Mouse (Mus musculus): ENCODE measurements around the gene Arhgdig. TPM values are rescaled to one million over a fixed set of nuclear protein-coding genes. Genes with fewer than 3 reads are reported as not detected.
A peak's percentile ranks its signal among the peaks of the same experiment; 100 is the strongest.

Arhgdig gene
- polyA plus RNA-seq, 1 experiment, result 9.8 TPM

DNA sequence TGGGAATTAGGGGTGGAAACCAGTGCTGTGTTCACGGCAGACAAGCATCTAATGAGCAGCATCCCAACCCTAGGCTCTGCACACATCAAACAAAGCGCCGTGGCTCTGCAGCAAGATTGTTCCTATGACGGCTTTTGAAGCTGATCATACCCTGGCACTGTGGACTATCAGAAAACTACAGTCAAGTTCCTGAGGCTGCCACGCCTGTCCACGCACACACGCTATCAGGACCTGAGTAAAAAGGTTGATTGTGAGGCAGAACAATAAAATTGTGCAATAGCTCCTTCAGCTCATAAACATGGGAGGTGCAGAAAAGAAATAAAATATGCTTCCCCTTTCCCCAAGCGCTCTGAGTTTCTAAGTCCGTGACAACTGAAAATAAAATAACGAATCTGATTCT, 30.1 kb upstream of the Arhgdig start:
- no peaks in the 10 kb centered on the region for H3K9me3 ChIP-seq (replicated peaks; ENCODE audit: control insufficient read depth, insufficient read depth, low read length, poor library complexity, severe bottlenecking)
- TF ChIP-seq POLR2A (IDR thresholded peaks at IDR 0.05; ENCODE audit: insufficient read depth, low read length) (no peak), CTCF (IDR thresholded peaks at IDR 0.05; ENCODE audit: low read depth, low read length) (no peak), EP300 (IDR thresholded peaks at IDR 0.05; ENCODE audit: insufficient read depth, low read depth, low read length) (no peak)

DNA sequence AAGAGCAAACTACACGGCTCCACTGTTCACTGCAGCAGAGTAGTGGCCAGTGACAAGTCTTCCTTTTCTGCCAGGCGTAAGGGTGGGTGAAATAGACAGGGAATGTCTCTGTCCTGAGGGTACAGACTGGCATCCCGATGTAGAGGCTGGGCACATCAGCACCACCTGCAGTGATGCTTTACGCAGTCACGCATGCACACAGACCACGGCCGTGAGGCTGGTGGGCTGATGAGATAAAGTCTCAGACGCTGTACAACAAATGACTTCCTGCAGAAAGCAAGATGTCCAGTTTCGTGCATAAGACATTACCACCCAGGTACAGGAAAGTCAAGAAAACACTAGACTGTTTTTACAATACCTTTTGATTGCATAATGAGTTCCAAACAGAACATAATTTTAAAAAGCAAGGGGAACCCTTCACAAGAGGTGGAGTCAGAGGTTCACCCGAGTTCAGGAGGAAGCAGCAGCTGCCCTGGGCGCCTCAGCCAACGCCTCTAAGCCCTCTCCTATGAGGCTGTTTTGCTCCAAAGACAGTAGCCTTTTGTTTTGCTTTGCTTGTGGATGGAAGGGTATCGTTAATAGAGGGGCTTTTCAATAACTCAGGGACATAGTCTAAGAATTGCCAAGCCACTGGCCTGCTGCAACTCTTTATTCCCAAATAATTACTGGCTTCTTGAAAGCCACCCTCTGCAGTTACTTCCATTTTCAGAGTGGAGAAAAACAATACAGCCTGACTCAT, 27.7 kb upstream of the Arhgdig start:
- Histone ChIP-seq H3K36me3 (ENCODE audit: control insufficient read depth, insufficient read depth, low read length, poor library complexity, severe bottlenecking) (no peaks in the 10 kb centered on the region), H3K4me3 (ENCODE audit: low read depth, low read length) (no peak overlapping the region), H3K27me3 (ENCODE audit: control insufficient read depth, insufficient read depth, low read length, poor library complexity, severe bottlenecking) (no peaks in the 10 kb centered on the region), H3K9ac (ENCODE audit: low read depth, poor library complexity, severe bottlenecking) (no peak overlapping the region), H3K9me3 (replicated peaks; ENCODE audit: control insufficient read depth, insufficient read depth, low read length, poor library complexity, severe bottlenecking) (no peaks in the 10 kb centered on the region), H3K27ac (ENCODE audit: insufficient read depth, low read length) (no peak overlapping the region), H3K4me1 (ENCODE audit: control insufficient read depth, insufficient read depth, low read length) (no peaks in the 10 kb centered on the region)
- TF ChIP-seq EP300 (IDR thresholded peaks at IDR 0.05; ENCODE audit: insufficient read depth, low read depth, low read length), result no peak
- TF ChIP-seq POLR2A (IDR thresholded peaks at IDR 0.05; ENCODE audit: insufficient read depth, low read length), result no peak
- TF ChIP-seq CTCF (IDR thresholded peaks at IDR 0.05; ENCODE audit: low read depth, low read length), result no peak

More for the DNA sequence above, 30.1 kb upstream of the Arhgdig start:
- Histone ChIP-seq H3K36me3 (ENCODE audit: control insufficient read depth, insufficient read depth, low read length, poor library complexity, severe bottlenecking) (no peaks in the 10 kb centered on the region), H3K27ac (ENCODE audit: insufficient read depth, low read length) (no peak overlapping the region), H3K27me3 (ENCODE audit: control insufficient read depth, insufficient read depth, low read length, poor library complexity, severe bottlenecking) (no peaks in the 10 kb centered on the region), H3K9ac (ENCODE audit: low read depth, poor library complexity, severe bottlenecking) (no peak overlapping the region), H3K4me3 (ENCODE audit: low read depth, low read length) (no peak overlapping the region), H3K4me1 (ENCODE audit: control insufficient read depth, insufficient read depth, low read length) (no peaks in the 10 kb centered on the region)

DNA sequence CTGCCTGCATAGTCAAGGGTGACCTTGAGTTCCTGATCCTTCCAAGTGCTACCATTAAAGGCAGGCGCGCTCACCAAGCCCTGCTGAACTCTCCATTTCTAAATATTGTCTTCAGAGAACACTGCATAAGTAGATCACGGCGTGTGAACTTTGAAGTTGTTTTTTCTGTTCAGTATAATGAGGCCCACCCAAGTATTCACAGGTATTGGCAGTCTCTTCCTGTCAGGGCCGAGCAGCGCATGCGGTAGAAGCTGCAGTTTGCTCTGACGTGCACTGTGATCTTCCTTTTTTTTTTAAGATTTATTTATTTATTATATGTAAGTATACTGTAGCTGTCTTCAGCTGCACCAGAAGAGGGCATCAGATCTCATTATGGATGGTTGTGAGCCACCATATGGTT, 26.8 kb upstream of the Arhgdig start:
- Histone ChIP-seq H3K9ac (ENCODE audit: low read depth, poor library complexity, severe bottlenecking) (no peak overlapping the region), H3K4me3 (ENCODE audit: low read depth, low read length) (no peak overlapping the region)

DNA sequence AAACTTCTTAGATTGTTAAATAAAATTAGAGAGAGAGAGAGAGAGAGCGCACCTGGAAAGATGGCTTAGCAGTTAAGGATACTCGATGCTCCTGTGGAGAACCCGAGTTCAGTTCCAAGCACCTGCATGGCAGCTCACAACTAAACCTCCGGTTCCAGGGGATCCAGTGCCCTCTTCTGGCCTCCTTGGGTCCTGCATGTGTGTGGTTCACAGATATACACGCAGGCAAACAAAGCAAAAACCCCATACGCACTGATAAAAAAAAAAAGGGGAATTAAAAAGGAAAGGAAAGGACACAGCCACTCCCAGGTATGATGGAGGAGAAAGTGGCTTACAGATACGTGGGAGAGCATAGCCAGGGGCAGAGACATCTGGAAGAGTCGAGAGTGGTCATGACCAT, 25.3 kb upstream of the Arhgdig start:
- no peak overlapping the region for H3K4me3 ChIP-seq (ENCODE audit: low read depth, low read length)
- no peaks in the 10 kb centered on the region for H3K36me3 ChIP-seq (ENCODE audit: control insufficient read depth, insufficient read depth, low read length, poor library complexity, severe bottlenecking)
- H3K9me3 ChIP-seq (replicated peaks; ENCODE audit: control insufficient read depth, insufficient read depth, low read length, poor library complexity, severe bottlenecking), result no peaks in the 10 kb centered on the region
- no peak overlapping the region for H3K9ac ChIP-seq (ENCODE audit: low read depth, poor library complexity, severe bottlenecking)
- H3K27ac ChIP-seq (ENCODE audit: insufficient read depth, low read length), result no peak overlapping the region
- H3K4me1 ChIP-seq (ENCODE audit: control insufficient read depth, insufficient read depth, low read length), result no peaks in the 10 kb centered on the region
- TF ChIP-seq EP300 (IDR thresholded peaks at IDR 0.05; ENCODE audit: insufficient read depth, low read depth, low read length) (no peak), POLR2A (IDR thresholded peaks at IDR 0.05; ENCODE audit: insufficient read depth, low read length) (no peak), CTCF (IDR thresholded peaks at IDR 0.05; ENCODE audit: low read depth, low read length) (peak; percentile 83)
- no peaks in the 10 kb centered on the region for H3K27me3 ChIP-seq (ENCODE audit: control insufficient read depth, insufficient read depth, low read length, poor library complexity, severe bottlenecking)

More for the DNA sequence above, 26.8 kb upstream of the Arhgdig start:
- TF ChIP-seq CTCF (IDR thresholded peaks at IDR 0.05; ENCODE audit: low read depth, low read length) (no peak), EP300 (IDR thresholded peaks at IDR 0.05; ENCODE audit: insufficient read depth, low read depth, low read length) (no peak), POLR2A (IDR thresholded peaks at IDR 0.05; ENCODE audit: insufficient read depth, low read length) (no peak)
- Histone ChIP-seq H3K9me3 (replicated peaks; ENCODE audit: control insufficient read depth, insufficient read depth, low read length, poor library complexity, severe bottlenecking) (no peaks in the 10 kb centered on the region), H3K36me3 (ENCODE audit: control insufficient read depth, insufficient read depth, low read length, poor library complexity, severe bottlenecking) (no peaks in the 10 kb centered on the region), H3K27ac (ENCODE audit: insufficient read depth, low read length) (no peak overlapping the region), H3K4me1 (ENCODE audit: control insufficient read depth, insufficient read depth, low read length) (no peaks in the 10 kb centered on the region), H3K27me3 (ENCODE audit: control insufficient read depth, insufficient read depth, low read length, poor library complexity, severe bottlenecking) (no peaks in the 10 kb centered on the region)

DNA sequence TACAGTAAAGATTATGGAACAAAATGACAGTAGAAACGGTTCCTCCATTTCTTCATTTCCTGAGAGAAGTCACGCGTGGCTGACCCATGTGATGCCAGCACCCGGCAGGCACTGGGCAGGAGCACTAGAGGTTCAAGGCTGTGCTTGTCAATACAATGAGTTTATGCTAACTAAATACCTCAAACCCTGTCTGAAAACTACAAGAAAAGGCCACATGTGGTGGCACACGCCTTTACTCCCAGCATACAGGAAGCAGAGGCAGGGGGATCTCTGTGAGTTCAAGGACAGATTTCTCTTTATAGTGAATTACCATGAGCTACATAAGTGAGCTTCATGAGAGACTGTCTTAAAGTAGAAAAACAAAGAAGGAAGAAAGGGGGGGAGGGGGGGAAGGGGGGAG, 23.6 kb upstream of the Arhgdig start:
- Histone ChIP-seq H3K36me3 (ENCODE audit: control insufficient read depth, insufficient read depth, low read length, poor library complexity, severe bottlenecking) (no peaks in the 10 kb centered on the region), H3K9me3 (replicated peaks; ENCODE audit: control insufficient read depth, insufficient read depth, low read length, poor library complexity, severe bottlenecking) (no peaks in the 10 kb centered on the region), H3K4me3 (ENCODE audit: low read depth, low read length) (no peak overlapping the region), H3K9ac (ENCODE audit: low read depth, poor library complexity, severe bottlenecking) (no peak overlapping the region), H3K27me3 (ENCODE audit: control insufficient read depth, insufficient read depth, low read length, poor library complexity, severe bottlenecking) (no peaks in the 10 kb centered on the region), H3K27ac (ENCODE audit: insufficient read depth, low read length) (no peak overlapping the region), H3K4me1 (ENCODE audit: control insufficient read depth, insufficient read depth, low read length) (no peaks in the 10 kb centered on the region)
- TF ChIP-seq EP300 (IDR thresholded peaks at IDR 0.05; ENCODE audit: insufficient read depth, low read depth, low read length) (no peak), CTCF (IDR thresholded peaks at IDR 0.05; ENCODE audit: low read depth, low read length) (no peak), POLR2A (IDR thresholded peaks at IDR 0.05; ENCODE audit: insufficient read depth, low read length) (no peak)

DNA sequence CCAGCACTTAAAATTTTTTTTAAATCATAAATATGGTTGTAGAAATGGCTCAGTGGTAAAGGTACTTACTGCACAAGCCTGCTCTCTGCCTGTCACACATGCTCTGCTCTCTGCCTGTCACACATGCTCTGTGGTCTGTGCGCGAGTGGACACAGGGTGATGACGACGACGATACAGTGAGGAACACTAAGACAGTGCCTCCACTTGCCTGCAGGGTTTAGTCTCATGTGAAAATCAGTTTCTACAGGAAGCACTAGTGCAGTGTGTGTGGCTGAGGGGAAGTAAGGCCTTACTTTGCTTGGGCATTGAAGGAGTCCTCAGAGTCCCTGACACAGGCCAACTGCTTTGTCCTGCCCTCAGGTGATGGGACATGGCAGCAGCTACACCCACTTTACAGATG, 22.2 kb upstream of the Arhgdig start:
- H3K36me3 ChIP-seq (ENCODE audit: control insufficient read depth, insufficient read depth, low read length, poor library complexity, severe bottlenecking), result no peaks in the 10 kb centered on the region
- H3K4me3 ChIP-seq (ENCODE audit: low read depth, low read length), result no peak overlapping the region
- H3K4me1 ChIP-seq (ENCODE audit: control insufficient read depth, insufficient read depth, low read length), result no peaks in the 10 kb centered on the region
- no peaks in the 10 kb centered on the region for H3K27me3 ChIP-seq (ENCODE audit: control insufficient read depth, insufficient read depth, low read length, poor library complexity, severe bottlenecking)
- no peak overlapping the region for H3K9ac ChIP-seq (ENCODE audit: low read depth, poor library complexity, severe bottlenecking)
- H3K27ac ChIP-seq (ENCODE audit: insufficient read depth, low read length), result no peak overlapping the region
- no peaks in the 10 kb centered on the region for H3K9me3 ChIP-seq (replicated peaks; ENCODE audit: control insufficient read depth, insufficient read depth, low read length, poor library complexity, severe bottlenecking)
- TF ChIP-seq CTCF (IDR thresholded peaks at IDR 0.05; ENCODE audit: low read depth, low read length) (no peak), EP300 (IDR thresholded peaks at IDR 0.05; ENCODE audit: insufficient read depth, low read depth, low read length) (no peak), POLR2A (IDR thresholded peaks at IDR 0.05; ENCODE audit: insufficient read depth, low read length) (no peak)

Measured in ES-Bruce4 (cell line).